Mouse (Mus musculus) kidney, embryonic 14.5 days (tissue): ENCODE results near the gene Olfr1385. TPM values are rescaled to one million over a fixed set of nuclear protein-coding genes. Genes with fewer than 3 reads are reported as not detected.
"Not testable (repeated sequence)": the region's sequence is repeated elsewhere in the genome, so short reads cannot be mapped to it uniquely, and the experiment has no call there.

ENCODE experiments used
- ATAC-seq: fragments of 200-750 bp; cut with Nextera tagmentation; 2 replicates; pipeline ENCODE4 v1.8.0; 2017; ENCODE audit warnings: moderate number of reproducible peaks, mild to moderate bottlenecking, moderate TSS enrichment, moderate library complexity; ENCODE audit not compliant: low FRiP score, low TSS enrichment
- H3K27ac ChIP-seq: fragments of 300-500 bp; sonication (generic); 2 replicates; pipeline ENCODE4 v1.5.1; 2014; ENCODE audit warnings: low read depth, mild to moderate bottlenecking, low read length, moderate library complexity, mixed read lengths
- H3K27me3 ChIP-seq: fragments of 300-500 bp; sonication (generic); 2 replicates; pipeline ENCODE4 v1.6.1; 2014; ENCODE audit warnings: mild to moderate bottlenecking, low read length; ENCODE audit not compliant: control insufficient read depth, insufficient read depth
- H3K36me3 ChIP-seq: fragments of 300-500 bp; sonication (generic); 2 replicates; pipeline ENCODE4 v1.6.1; 2014; ENCODE audit warnings: low read length, mixed read lengths; ENCODE audit not compliant: control insufficient read depth, insufficient read depth
- H3K4me1 ChIP-seq: fragments of 300-500 bp; sonication (generic); 2 replicates; pipeline ENCODE4 v1.6.1; 2014; ENCODE audit warnings: low read length, mixed read lengths; ENCODE audit not compliant: control insufficient read depth, insufficient read depth
- H3K4me2 ChIP-seq: fragments of 300-500 bp; sonication (generic); replicated peaks from 2 replicates; pipeline ENCODE4 v1.6.1; 2014; ENCODE audit warnings: low read depth, mild to moderate bottlenecking, low read length
- H3K4me3 ChIP-seq: fragments of 300-500 bp; sonication (generic); 2 replicates; pipeline ENCODE4 v1.5.1; 2014; ENCODE audit warnings: mild to moderate bottlenecking, low read length
- H3K9ac ChIP-seq: fragments of 300-500 bp; sonication (generic); 2 replicates; pipeline ENCODE4 v1.6.1; 2014; ENCODE audit warnings: low read depth, mild to moderate bottlenecking, low read length, moderate library complexity
- H3K9me3 ChIP-seq: fragments of 300-500 bp; sonication (generic); 2 replicates; pipeline ENCODE4 v1.6.1; 2016; ENCODE audit warnings: low read length; ENCODE audit not compliant: control insufficient read depth
- WGBS: fragments of 180-500 bp; shearing (Covaris S2); extraction: QIAGEN DNeasy Blood & Tissue Kit; methylation state at CpG from one replicate; pipeline ENCODE4 v1.1.7; 2014; 5-methylcytosine and 5-hydroxymethylcytosine counted together
- polyA plus RNA-seq: library from polyadenylated mRNA; unstranded; fragments of >200 nt; fragmentation: Nextera tagmentation; extraction: Ambion mirVana; gene quantifications from 2 replicates; pipeline ENCODE4 v1.2.1, GENCODE M21; 2014

Gene Olfr1385
- polyA plus RNA-seq = not detected in 2 replicates

- H3K4me2 ChIP-seq, H3K4me1 ChIP-seq, H3K4me3 ChIP-seq, ATAC-seq, H3K9me3 ChIP-seq, H3K9ac ChIP-seq, H3K27ac ChIP-seq, H3K36me3 ChIP-seq, H3K27me3 ChIP-seq: not testable (repeated sequence)
- WGBS = 80% methylated on average over 1 of the region's 1 CpGs
Observed at GRCm38 (mm10) chr11:49488770-49489169, at the start of gene Olfr1385. Gene Olfr1385 (plus strand): TSS chr11:49489070.

GRCm38 (mm10) chr11:49455043-49455442 is 33.8 kb upstream of the Olfr1385 start, which contains the start of gene Olfr1387:
Gene Olfr1387 (plus strand): TSS chr11:49455343.
- Histone ChIP-seq H3K4me1 (no peaks in the 10 kb centered on the region), H3K27ac (no peak within 1 kb of the TSS), H3K27me3 (no peaks in the 10 kb centered on the region), H3K4me2 (no peak within 1 kb of the TSS), H3K4me3 (no peak within 1 kb of the TSS), H3K36me3 (no peaks in the 10 kb centered on the region), H3K9me3 (no peaks in the 10 kb centered on the region), H3K9ac (no peak within 1 kb of the TSS)
- WGBS = 65% methylated on average over 1 of the region's 1 CpGs
- no peak for ATAC-seq

GRCm38 (mm10) chr11:49464746-49465145 is 24.1 kb upstream of the Olfr1385 start, which contains the start of gene Olfr1386:
Gene Olfr1386 (plus strand): TSS chr11:49465046.
- 80% methylated on average over 2 of the region's 3 CpGs for WGBS
- not testable (repeated sequence) for H3K27me3 ChIP-seq, H3K9me3 ChIP-seq, H3K27ac ChIP-seq, H3K36me3 ChIP-seq, H3K4me2 ChIP-seq, H3K4me3 ChIP-seq, ATAC-seq, H3K4me1 ChIP-seq, H3K9ac ChIP-seq

- H3K27me3 ChIP-seq = no peaks in the 10 kb centered on the region
- no peaks in the 10 kb centered on the region for H3K4me1 ChIP-seq
- 11% methylated on average over 4 of the region's 4 CpGs for WGBS
- no peak overlapping the region for H3K4me3 ChIP-seq
- H3K9me3 ChIP-seq = no peaks in the 10 kb centered on the region
- H3K4me2 ChIP-seq = no peak overlapping the region
- ATAC-seq = peak; percentile 94
- no peaks in the 10 kb centered on the region for H3K36me3 ChIP-seq
- no peak overlapping the region for H3K27ac ChIP-seq
- no peak overlapping the region for H3K9ac ChIP-seq
Observed at GRCm38 (mm10) chr11:49485973-49486372, 2.9 kb upstream of the Olfr1385 start.

- WGBS = 78% methylated on average over 5 of the region's 5 CpGs
- H3K4me1 ChIP-seq = no peaks in the 10 kb centered on the region
- ATAC-seq = no peak
Observed at GRCm38 (mm10) chr11:49518086-49518485, 29.2 kb downstream of the Olfr1385 start.

GRCm38 (mm10) chr11:49519348-49519747 is 30.5 kb downstream of the Olfr1385 start, which contains the start of gene Olfr1383:
Gene Olfr1383 (plus strand): TSS chr11:49519648.
- H3K4me2 ChIP-seq = no peak within 1 kb of the TSS
- no peaks in the 10 kb centered on the region for H3K4me1 ChIP-seq
- no peaks in the 10 kb centered on the region for H3K36me3 ChIP-seq
- no peak within 1 kb of the TSS for H3K4me3 ChIP-seq
- H3K27me3 ChIP-seq = no peaks in the 10 kb centered on the region
- no peak within 1 kb of the TSS for H3K9ac ChIP-seq
- ATAC-seq = no peak
- H3K27ac ChIP-seq = no peak within 1 kb of the TSS
- H3K9me3 ChIP-seq = no peaks in the 10 kb centered on the region

More at GRCm38 (mm10) chr11:49518086-49518485, 29.2 kb downstream of the Olfr1385 start:
- no peaks in the 10 kb centered on the region for H3K9me3 ChIP-seq
- H3K4me3 ChIP-seq = no peak overlapping the region
- H3K27me3 ChIP-seq = no peaks in the 10 kb centered on the region
- H3K9ac ChIP-seq = no peak overlapping the region
- no peak overlapping the region for H3K27ac ChIP-seq
- no peak overlapping the region for H3K4me2 ChIP-seq
- no peaks in the 10 kb centered on the region for H3K36me3 ChIP-seq

- no peak within 1 kb of the TSS for H3K27ac ChIP-seq
- H3K9ac ChIP-seq = no peak within 1 kb of the TSS
- no peak within 1 kb of the TSS for H3K4me2 ChIP-seq
- 85% methylated on average over 3 of the region's 3 CpGs for WGBS
- H3K27me3 ChIP-seq = no peaks in the 10 kb centered on the region
- H3K4me3 ChIP-seq = no peak within 1 kb of the TSS
- no peaks in the 10 kb centered on the region for H3K36me3 ChIP-seq
- no peaks in the 10 kb centered on the region for H3K9me3 ChIP-seq
- no peak for ATAC-seq
- no peaks in the 10 kb centered on the region for H3K4me1 ChIP-seq
Observed at GRCm38 (mm10) chr11:49527947-49528346, 39.1 kb downstream of the Olfr1385 start, which contains the start of gene Olfr1382. Gene Olfr1382 (plus strand): TSS chr11:49528247.

GRCm38 (mm10) chr11:49532761-49533160 is 43.9 kb downstream of the Olfr1385 start:
- no peak overlapping the region for H3K9ac ChIP-seq
- H3K27ac ChIP-seq = no peak overlapping the region
- ATAC-seq = no peak
- H3K4me2 ChIP-seq = no peak overlapping the region
- no peaks in the 10 kb centered on the region for H3K36me3 ChIP-seq
- H3K27me3 ChIP-seq = no peaks in the 10 kb centered on the region
- H3K9me3 ChIP-seq = no peaks in the 10 kb centered on the region
- H3K4me1 ChIP-seq = no peaks in the 10 kb centered on the region
- no peak overlapping the region for H3K4me3 ChIP-seq

- not testable (repeated sequence) for H3K27ac ChIP-seq, H3K4me2 ChIP-seq, H3K36me3 ChIP-seq, H3K9ac ChIP-seq, H3K4me3 ChIP-seq, H3K9me3 ChIP-seq, ATAC-seq, H3K27me3 ChIP-seq, H3K4me1 ChIP-seq
- 78% methylated on average over 2 of the region's 2 CpGs for WGBS
Observed at GRCm38 (mm10) chr11:49536631-49537030, 47.8 kb downstream of the Olfr1385 start.
